Mouse (Mus musculus) mesoderm, embryonic 11.5 days (tissue): ENCODE results near the gene Tmem255b.

Source experiments
- DNase-seq: peaks from one replicate; pipeline ENCODE4 v3.0.0-alpha.2; 2012; ENCODE audit warnings: low read depth, low spot score

Gene Tmem255b

GRCm38 (mm10) chr8:13434889-13435288, at the start of gene Tmem255b:
Tmem255b (plus strand) TSS chr8:13435189.
- DNase-seq = no peak

- DNase-seq = no peak
These were observed 48.6 kb upstream of the Tmem255b start for GRCm38 (mm10) chr8:13386366-13386765.

GRCm38 (mm10) chr8:13387728-13388127, 47.3 kb upstream of the Tmem255b start:
- no peak for DNase-seq

- no peak for DNase-seq
These were observed 46.2 kb upstream of the Tmem255b start for GRCm38 (mm10) chr8:13388744-13389143.

GRCm38 (mm10) chr8:13393869-13394268, 41.1 kb upstream of the Tmem255b start:
- DNase-seq = no peak

- no peak for DNase-seq
These were observed 38.3 kb upstream of the Tmem255b start, which contains the start of gene Atp4b for GRCm38 (mm10) chr8:13396725-13397124. Atp4b (minus strand) TSS chr8:13396825.

- no peak for DNase-seq
These were observed 31.5 kb upstream of the Tmem255b start for GRCm38 (mm10) chr8:13403517-13403916.

- DNase-seq = no peak
These were observed 30.3 kb upstream of the Tmem255b start, which contains the start of gene Grk1 for GRCm38 (mm10) chr8:13404666-13405131. Grk1 (plus strand) TSS chr8:13405081.

GRCm38 (mm10) chr8:13406011-13406410, 29.0 kb upstream of the Tmem255b start:
- DNase-seq = no peak

GRCm38 (mm10) chr8:13411597-13411996, 23.4 kb upstream of the Tmem255b start:
- peak; percentile 78 for DNase-seq

GRCm38 (mm10) chr8:13412891-13413558, 22.0 kb upstream of the Tmem255b start:
- peak; percentile 70 for DNase-seq

GRCm38 (mm10) chr8:13413823-13414390, 21.1 kb upstream of the Tmem255b start:
- no peak for DNase-seq

GRCm38 (mm10) chr8:13415879-13416278, 19.1 kb upstream of the Tmem255b start:
- no peak for DNase-seq

- no peak for DNase-seq
These were observed 15.8 kb upstream of the Tmem255b start for GRCm38 (mm10) chr8:13419111-13419639.

- no peak for DNase-seq
These were observed 14.0 kb upstream of the Tmem255b start for GRCm38 (mm10) chr8:13420970-13421369.

- DNase-seq = no peak
These were observed 7.6 kb upstream of the Tmem255b start for GRCm38 (mm10) chr8:13427351-13427750.

- no peak for DNase-seq
These were observed 6.8 kb upstream of the Tmem255b start for GRCm38 (mm10) chr8:13428156-13428555.

- DNase-seq = no peak
These were observed 4.6 kb upstream of the Tmem255b start for GRCm38 (mm10) chr8:13430412-13430811.

GRCm38 (mm10) chr8:13430866-13431265, 4.1 kb upstream of the Tmem255b start:
- DNase-seq = no peak

- DNase-seq = no peak
These were observed 1.9 kb upstream of the Tmem255b start for GRCm38 (mm10) chr8:13433130-13433529.

GRCm38 (mm10) chr8:13436052-13436451, 1.1 kb downstream of the Tmem255b start:
- DNase-seq = no peak

- DNase-seq = no peak
These were observed 2.5 kb downstream of the Tmem255b start for GRCm38 (mm10) chr8:13437531-13437930.

GRCm38 (mm10) chr8:13442152-13442551, 7.2 kb downstream of the Tmem255b start:
- DNase-seq = no peak
